Mouse (Mus musculus): ENCODE results near the gene 4931406P16Rik. TPM values are rescaled to one million over a fixed set of nuclear protein-coding genes. Genes with fewer than 3 reads are reported as not detected.
A peak's percentile ranks its signal among the peaks of the same experiment; 100 is the strongest.

4931406P16Rik gene
- polyA plus RNA-seq, 1 experiment from 2014 or later, result 35.8 TPM

- Histone ChIP-seq H3K27ac (no peak overlapping the region), H3K36me3 (no peaks in the 10 kb centered on the region), H3K4me3 (no peak overlapping the region), H3K4me1 (no peaks in the 10 kb centered on the region), H3K27me3 (no peaks in the 10 kb centered on the region), H3K9ac (no peak overlapping the region), H3K9me3 (replicated peaks) (no peaks in the 10 kb centered on the region), H3K4me2 (replicated peaks) (no peak overlapping the region)
- ATAC-seq (ENCODE audit: low FRiP score), result no peak
- WGBS, result 81% methylated on average over 3 of the region's 3 CpGs
Measured at GRCm38 (mm10) chr7:34327493-34327892, 14.1 kb upstream of the 4931406P16Rik start.

- no peak for ATAC-seq (ENCODE audit: low FRiP score)
- Histone ChIP-seq H3K9me3 (replicated peaks) (no peaks in the 10 kb centered on the region), H3K36me3 (no peaks in the 10 kb centered on the region), H3K27ac (no peak overlapping the region), H3K9ac (no peak overlapping the region), H3K4me3 (no peak overlapping the region), H3K4me1 (no peaks in the 10 kb centered on the region), H3K27me3 (no peaks in the 10 kb centered on the region), H3K4me2 (replicated peaks) (no peak overlapping the region)
- WGBS, result 100% methylated on average over 1 of the region's 1 CpGs
Measured at GRCm38 (mm10) chr7:34324857-34325256, 11.5 kb upstream of the 4931406P16Rik start.

- ATAC-seq (ENCODE audit: low FRiP score), result no peak
- no peak overlapping the region for H3K9ac ChIP-seq
- H3K27ac ChIP-seq, result no peak overlapping the region
- no peaks in the 10 kb centered on the region for H3K27me3 ChIP-seq
- H3K4me3 ChIP-seq, result no peak overlapping the region
- H3K9me3 ChIP-seq (replicated peaks), result no peaks in the 10 kb centered on the region
- H3K36me3 ChIP-seq, result no peaks in the 10 kb centered on the region
- H3K4me2 ChIP-seq (replicated peaks), result no peak overlapping the region
- WGBS, result 91% methylated on average over 2 of the region's 2 CpGs
- H3K4me1 ChIP-seq, result no peaks in the 10 kb centered on the region
Measured at GRCm38 (mm10) chr7:34324005-34324404, 10.7 kb upstream of the 4931406P16Rik start.

- 82% methylated on average over 8 of the region's 8 CpGs for WGBS
- Histone ChIP-seq H3K27me3 (no peaks in the 10 kb centered on the region), H3K36me3 (no peaks in the 10 kb centered on the region), H3K4me3 (no peak overlapping the region), H3K9ac (no peak overlapping the region), H3K27ac (no peak overlapping the region), H3K4me2 (replicated peaks) (no peak overlapping the region), H3K9me3 (replicated peaks) (no peaks in the 10 kb centered on the region), H3K4me1 (no peaks in the 10 kb centered on the region)
- ATAC-seq (ENCODE audit: low FRiP score), result no peak
Measured at GRCm38 (mm10) chr7:34323351-34323750, 10.0 kb upstream of the 4931406P16Rik start.

- Histone ChIP-seq H3K9ac (no peak overlapping the region), H3K4me3 (no peak overlapping the region), H3K27ac (no peak overlapping the region), H3K4me1 (no peaks in the 10 kb centered on the region), H3K4me2 (replicated peaks) (no peak overlapping the region), H3K36me3 (no peaks in the 10 kb centered on the region), H3K9me3 (replicated peaks) (no peaks in the 10 kb centered on the region), H3K27me3 (no peaks in the 10 kb centered on the region)
- 93% methylated on average over 4 of the region's 4 CpGs for WGBS
- ATAC-seq (ENCODE audit: low FRiP score), result no peak
Measured at GRCm38 (mm10) chr7:34321958-34322357, 8.6 kb upstream of the 4931406P16Rik start.

GRCm38 (mm10) chr7:34321119-34321518 is 7.8 kb upstream of the 4931406P16Rik start:
- no peaks in the 10 kb centered on the region for H3K36me3 ChIP-seq
- H3K4me2 ChIP-seq (replicated peaks), result no peak overlapping the region
- 77% methylated on average over 5 of the region's 5 CpGs for WGBS
- ATAC-seq (ENCODE audit: low FRiP score), result no peak
- no peaks in the 10 kb centered on the region for H3K27me3 ChIP-seq
- no peak overlapping the region for H3K4me3 ChIP-seq
- H3K9me3 ChIP-seq (replicated peaks), result no peaks in the 10 kb centered on the region
- no peak overlapping the region for H3K9ac ChIP-seq
- H3K27ac ChIP-seq, result no peak overlapping the region
- H3K4me1 ChIP-seq, result no peaks in the 10 kb centered on the region

- no peak overlapping the region for H3K9ac ChIP-seq
- H3K27ac ChIP-seq, result no peak overlapping the region; the same call in 1 of the 2 replicates
- H3K4me1 ChIP-seq, result no peaks in the 10 kb centered on the region
- H3K27me3 ChIP-seq, result no peaks in the 10 kb centered on the region
- no peaks in the 10 kb centered on the region for H3K36me3 ChIP-seq
- H3K4me2 ChIP-seq (replicated peaks), result no peak overlapping the region
- no peak overlapping the region for H3K4me3 ChIP-seq
- WGBS, result 21% methylated on average over 3 of the region's 3 CpGs
- peak; percentile 60; the same call in 1 of the 2 replicates for ATAC-seq (ENCODE audit: low FRiP score)
- H3K9me3 ChIP-seq (replicated peaks), result no peaks in the 10 kb centered on the region
Measured at GRCm38 (mm10) chr7:34319957-34320356, 6.6 kb upstream of the 4931406P16Rik start.

GRCm38 (mm10) chr7:34319123-34319522 is 5.8 kb upstream of the 4931406P16Rik start:
- no peaks in the 10 kb centered on the region for H3K36me3 ChIP-seq
- 94% methylated on average over 2 of the region's 2 CpGs for WGBS

GRCm38 (mm10) chr7:34317901-34318476 is 4.6 kb upstream of the 4931406P16Rik start:
- Histone ChIP-seq H3K27ac (no peak overlapping the region), H3K4me3 (no peak overlapping the region), H3K4me2 (replicated peaks) (no peak overlapping the region), H3K36me3 (no peaks in the 10 kb centered on the region), H3K4me1 (no peaks in the 10 kb centered on the region), H3K27me3 (no peaks in the 10 kb centered on the region), H3K9ac (no peak overlapping the region), H3K9me3 (replicated peaks) (no peaks in the 10 kb centered on the region)
- WGBS, result 70% methylated on average over 7 of the region's 7 CpGs
- ATAC-seq (ENCODE audit: low FRiP score), result no peak

More at GRCm38 (mm10) chr7:34319123-34319522, 5.8 kb upstream of the 4931406P16Rik start:
- Histone ChIP-seq H3K4me3 (no peak overlapping the region), H3K27me3 (no peaks in the 10 kb centered on the region), H3K4me1 (no peaks in the 10 kb centered on the region), H3K27ac (no peak overlapping the region), H3K9ac (no peak overlapping the region), H3K9me3 (replicated peaks) (no peaks in the 10 kb centered on the region), H3K4me2 (replicated peaks) (no peak overlapping the region)
- no peak for ATAC-seq (ENCODE audit: low FRiP score)

- Histone ChIP-seq H3K4me3 (peak overlapping the region; percentile 99), H3K27ac (peak overlapping the region; percentile 91), H3K9me3 (replicated peaks) (no peaks in the 10 kb centered on the region), H3K4me1 (peaks cover 3% of the 10 kb centered on the region; the same call in 1 of the 2 replicates), H3K27me3 (no peaks in the 10 kb centered on the region), H3K36me3 (no peaks in the 10 kb centered on the region), H3K4me2 (replicated peaks) (peak overlapping the region; percentile 75), H3K9ac (peak overlapping the region; percentile 95)
- WGBS, result under 1% methylated on average over 65 of the region's 73 CpGs
- peak; percentile 92 for ATAC-seq (ENCODE audit: low FRiP score)
Measured at GRCm38 (mm10) chr7:34312786-34313442, 437 bp downstream of the 4931406P16Rik start.

- H3K4me3 ChIP-seq, result no peak overlapping the region
- no peaks in the 10 kb centered on the region for H3K9me3 ChIP-seq (replicated peaks)
- 79% methylated on average over 5 of the region's 5 CpGs for WGBS
- H3K4me2 ChIP-seq (replicated peaks), result no peak overlapping the region
- H3K27me3 ChIP-seq, result no peaks in the 10 kb centered on the region
- H3K9ac ChIP-seq, result no peak overlapping the region
- no peak overlapping the region for H3K27ac ChIP-seq
- ATAC-seq (ENCODE audit: low FRiP score), result no peak
- H3K4me1 ChIP-seq, result peaks cover 3% of the 10 kb centered on the region; the same call in 1 of the 2 replicates
- H3K36me3 ChIP-seq, result no peaks in the 10 kb centered on the region
Measured at GRCm38 (mm10) chr7:34309186-34309764, 4.1 kb downstream of the 4931406P16Rik start.

- Histone ChIP-seq H3K9me3 (replicated peaks) (no peaks in the 10 kb centered on the region), H3K27me3 (no peaks in the 10 kb centered on the region), H3K9ac (no peak overlapping the region), H3K4me2 (replicated peaks) (no peak overlapping the region), H3K27ac (no peak overlapping the region), H3K4me1 (peaks cover 3% of the 10 kb centered on the region; the same call in 1 of the 2 replicates), H3K4me3 (no peak overlapping the region), H3K36me3 (no peaks in the 10 kb centered on the region)
- 62% methylated on average over 5 of the region's 5 CpGs for WGBS
- ATAC-seq (ENCODE audit: low FRiP score), result no peak
Measured at GRCm38 (mm10) chr7:34308586-34308985, 4.8 kb downstream of the 4931406P16Rik start.
